Mouse (Mus musculus): ENCODE measurements around the gene Ermp1. TPM values are rescaled to one million over a fixed set of nuclear protein-coding genes. Genes with fewer than 3 reads are reported as not detected.

Ermp1 gene
- polyA plus RNA-seq, 1 experiment: 44.9 TPM

DNA sequence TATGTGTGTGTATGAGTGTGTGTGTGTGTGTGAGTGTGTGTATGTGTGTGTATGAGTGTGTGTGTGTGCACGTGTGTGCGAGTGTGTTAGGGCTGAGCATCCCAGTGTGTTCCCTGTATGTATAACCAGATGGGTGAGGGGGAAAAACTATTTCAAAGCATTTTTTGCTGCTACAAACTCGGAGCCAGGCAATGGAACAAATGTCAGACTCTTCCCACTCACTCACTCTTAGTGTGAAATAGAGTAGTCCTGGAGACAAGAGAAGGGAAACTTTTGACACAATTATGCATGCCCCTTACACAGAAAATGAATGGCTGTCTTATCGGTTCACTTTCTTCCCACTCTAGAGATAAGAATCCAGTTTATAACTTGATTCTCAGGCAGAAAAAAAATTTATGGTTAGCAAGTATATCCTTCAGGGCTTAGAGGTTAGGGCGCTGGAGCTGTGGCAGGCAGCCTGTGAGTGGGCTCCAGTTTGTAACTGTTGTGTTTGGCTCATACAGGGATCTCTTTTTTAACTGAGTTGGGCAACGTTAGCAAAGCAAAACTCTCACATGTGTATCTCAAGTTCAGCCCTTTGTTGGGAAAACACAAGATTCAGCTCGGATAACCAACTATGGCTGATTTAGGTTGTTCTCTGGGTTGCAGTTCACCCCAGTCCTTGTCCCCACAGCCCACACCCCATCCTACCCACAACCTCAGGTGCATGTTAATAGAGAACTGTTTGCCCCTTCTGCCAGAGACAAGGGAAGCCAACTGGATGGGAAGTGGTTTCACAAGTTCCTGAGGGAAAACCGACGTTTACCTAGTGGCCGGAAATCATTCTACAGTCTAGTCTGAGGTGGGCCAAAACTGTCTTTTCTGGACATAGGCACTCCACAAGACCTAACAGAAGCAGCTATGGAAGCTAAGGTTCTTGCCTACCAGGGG lies 12.9 kb upstream of the Ermp1 start:
- TF ChIP-seq CTCF (IDR thresholded peaks at IDR 0.05; ENCODE audit: borderline replicate concordance, insufficient read depth, low read depth, low read length) (no peak), POLR2A (IDR thresholded peaks at IDR 0.05; ENCODE audit: borderline replicate concordance, insufficient read depth, low read length) (no peak)
- Histone ChIP-seq H3K4me1 (ENCODE audit: control insufficient read depth, insufficient read depth, low read length) (no peaks in the 10 kb centered on the region), H3K4me3 (replicated peaks; ENCODE audit: insufficient read depth, low read depth, low read length) (no peak overlapping the region), H3K27me3 (ENCODE audit: control insufficient read depth, insufficient read depth, low read length) (no peaks in the 10 kb centered on the region), H3K27ac (ENCODE audit: insufficient read depth, low read length) (no peak overlapping the region)
- DNase-seq: no peak
- WGBS: 82% methylated on average over 10 of the region's 10 CpGs

DNA sequence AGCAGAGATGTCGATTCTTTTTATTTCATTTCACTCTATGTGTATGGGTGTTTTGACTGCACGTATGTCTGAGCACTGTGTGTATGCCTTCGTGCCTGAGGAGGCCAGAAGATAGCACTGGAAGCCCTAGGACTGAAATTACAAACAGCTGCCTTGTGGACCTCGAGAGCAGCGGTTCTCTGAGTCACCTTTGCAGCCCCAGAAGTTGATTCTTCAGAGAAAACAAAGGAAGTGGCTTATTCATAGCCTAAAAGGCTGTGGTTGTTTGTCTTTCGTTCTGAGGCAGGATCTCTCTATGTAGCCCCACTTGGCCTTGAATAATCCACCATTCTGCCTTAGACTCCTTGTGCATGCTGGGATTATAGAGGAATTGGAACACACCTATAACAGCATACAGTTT lies 11.5 kb upstream of the Ermp1 start:
- WGBS: 71% methylated on average over 6 of the region's 6 CpGs
- DNase-seq: no peak

GRCm38 (mm10) chr19:29658836-29659235 lies 10.6 kb upstream of the Ermp1 start:
- 68% methylated on average over 4 of the region's 4 CpGs for WGBS
- H3K4me1 ChIP-seq (ENCODE audit: control insufficient read depth, insufficient read depth, low read length): no peaks in the 10 kb centered on the region
- H3K27ac ChIP-seq (ENCODE audit: insufficient read depth, low read length): no peak overlapping the region
- H3K27me3 ChIP-seq (ENCODE audit: control insufficient read depth, insufficient read depth, low read length): no peaks in the 10 kb centered on the region
- no peak overlapping the region for H3K4me3 ChIP-seq (replicated peaks; ENCODE audit: insufficient read depth, low read depth, low read length)
- DNase-seq: no peak
- TF ChIP-seq POLR2A (IDR thresholded peaks at IDR 0.05; ENCODE audit: borderline replicate concordance, insufficient read depth, low read length) (no peak), CTCF (IDR thresholded peaks at IDR 0.05; ENCODE audit: borderline replicate concordance, insufficient read depth, low read depth, low read length) (no peak)

More for the DNA sequence above, 11.5 kb upstream of the Ermp1 start:
- Histone ChIP-seq H3K4me1 (ENCODE audit: control insufficient read depth, insufficient read depth, low read length) (no peaks in the 10 kb centered on the region), H3K27me3 (ENCODE audit: control insufficient read depth, insufficient read depth, low read length) (no peaks in the 10 kb centered on the region), H3K27ac (ENCODE audit: insufficient read depth, low read length) (no peak overlapping the region), H3K4me3 (replicated peaks; ENCODE audit: insufficient read depth, low read depth, low read length) (no peak overlapping the region)
- TF ChIP-seq CTCF (IDR thresholded peaks at IDR 0.05; ENCODE audit: borderline replicate concordance, insufficient read depth, low read depth, low read length): no peak
- no peak for TF ChIP-seq POLR2A (IDR thresholded peaks at IDR 0.05; ENCODE audit: borderline replicate concordance, insufficient read depth, low read length)

GRCm38 (mm10) chr19:29657558-29657957 lies 9.3 kb upstream of the Ermp1 start:
- Histone ChIP-seq H3K4me3 (replicated peaks; ENCODE audit: insufficient read depth, low read depth, low read length) (no peak overlapping the region), H3K27ac (ENCODE audit: insufficient read depth, low read length) (no peak overlapping the region), H3K27me3 (ENCODE audit: control insufficient read depth, insufficient read depth, low read length) (no peaks in the 10 kb centered on the region), H3K4me1 (ENCODE audit: control insufficient read depth, insufficient read depth, low read length) (no peaks in the 10 kb centered on the region)
- no peak for DNase-seq
- WGBS: 91% methylated on average over 2 of the region's 2 CpGs
- TF ChIP-seq CTCF (IDR thresholded peaks at IDR 0.05; ENCODE audit: borderline replicate concordance, insufficient read depth, low read depth, low read length): no peak
- no peak for TF ChIP-seq POLR2A (IDR thresholded peaks at IDR 0.05; ENCODE audit: borderline replicate concordance, insufficient read depth, low read length)

DNA sequence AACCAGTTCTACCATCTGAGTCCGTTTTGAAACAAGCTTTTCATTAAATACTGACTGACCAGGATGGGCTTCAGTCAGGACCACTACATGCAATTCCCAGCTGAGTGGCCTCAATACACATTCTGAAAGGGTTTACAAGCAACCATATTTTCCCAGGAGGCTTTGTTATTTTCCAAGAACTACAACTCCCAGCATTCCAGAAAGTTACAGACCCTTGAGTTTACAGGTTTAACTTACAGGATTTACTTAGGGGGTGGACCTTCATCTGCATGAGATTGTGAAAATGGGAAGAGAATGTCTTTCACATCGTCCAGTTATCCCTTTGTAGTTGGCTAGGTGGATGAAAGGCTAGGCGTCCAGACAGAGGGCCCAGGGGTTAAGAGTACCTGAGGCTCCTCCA lies 8.8 kb upstream of the Ermp1 start:
- H3K4me1 ChIP-seq (ENCODE audit: control insufficient read depth, insufficient read depth, low read length): no peaks in the 10 kb centered on the region
- H3K27ac ChIP-seq (ENCODE audit: insufficient read depth, low read length): no peak overlapping the region
- H3K4me3 ChIP-seq (replicated peaks; ENCODE audit: insufficient read depth, low read depth, low read length): no peak overlapping the region
- no peaks in the 10 kb centered on the region for H3K27me3 ChIP-seq (ENCODE audit: control insufficient read depth, insufficient read depth, low read length)
- DNase-seq: no peak
- 66% methylated on average over 3 of the region's 3 CpGs for WGBS
- TF ChIP-seq POLR2A (IDR thresholded peaks at IDR 0.05; ENCODE audit: borderline replicate concordance, insufficient read depth, low read length) (no peak), CTCF (IDR thresholded peaks at IDR 0.05; ENCODE audit: borderline replicate concordance, insufficient read depth, low read depth, low read length) (no peak)

DNA sequence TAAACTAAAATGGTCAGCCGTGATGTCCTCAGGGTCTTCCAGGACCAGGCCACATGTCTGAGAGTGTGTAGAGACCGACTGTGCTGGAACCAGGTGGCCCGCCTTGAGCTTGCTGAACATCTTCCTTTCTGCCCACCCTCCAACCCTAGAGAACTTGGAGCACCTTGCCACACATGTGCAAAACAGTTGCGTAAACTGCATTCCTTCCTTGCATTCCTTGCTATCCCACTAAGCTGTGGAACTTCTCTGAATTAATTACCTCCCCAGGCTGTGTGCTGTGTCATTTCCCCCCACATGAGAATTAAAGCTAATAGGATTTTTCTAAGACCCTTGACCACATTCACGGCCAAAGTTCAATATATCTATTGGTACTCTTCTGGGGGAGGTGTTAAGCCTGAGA lies 8.4 kb upstream of the Ermp1 start:
- Histone ChIP-seq H3K27ac (ENCODE audit: insufficient read depth, low read length) (no peak overlapping the region), H3K4me1 (ENCODE audit: control insufficient read depth, insufficient read depth, low read length) (no peaks in the 10 kb centered on the region), H3K4me3 (replicated peaks; ENCODE audit: insufficient read depth, low read depth, low read length) (no peak overlapping the region), H3K27me3 (ENCODE audit: control insufficient read depth, insufficient read depth, low read length) (no peaks in the 10 kb centered on the region)
- no peak for TF ChIP-seq POLR2A (IDR thresholded peaks at IDR 0.05; ENCODE audit: borderline replicate concordance, insufficient read depth, low read length)
- no peak for DNase-seq
- 88% methylated on average over 5 of the region's 5 CpGs for WGBS

DNA sequence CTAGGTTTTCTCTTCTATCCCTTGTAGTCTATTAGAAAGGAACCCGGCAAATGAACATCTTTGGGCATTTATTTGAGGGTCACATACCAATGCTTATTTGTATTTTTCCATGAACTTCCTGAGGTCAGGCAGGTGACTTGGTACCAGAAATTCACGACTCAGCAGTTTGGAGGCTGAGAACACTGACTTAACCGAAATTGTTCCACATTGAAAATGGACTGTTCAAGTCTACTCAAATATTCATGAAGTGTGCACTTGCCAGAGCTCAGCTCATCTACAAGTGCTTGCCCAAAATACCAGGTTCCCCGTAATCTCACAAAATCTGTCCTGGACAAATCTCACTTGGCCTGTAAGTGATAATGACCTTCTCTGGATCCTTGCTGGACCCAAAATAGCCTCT lies 7.8 kb upstream of the Ermp1 start:
- Histone ChIP-seq H3K4me3 (replicated peaks; ENCODE audit: insufficient read depth, low read depth, low read length) (no peak overlapping the region), H3K27me3 (ENCODE audit: control insufficient read depth, insufficient read depth, low read length) (no peaks in the 10 kb centered on the region), H3K4me1 (ENCODE audit: control insufficient read depth, insufficient read depth, low read length) (no peaks in the 10 kb centered on the region), H3K27ac (ENCODE audit: insufficient read depth, low read length) (no peak overlapping the region)
- no peak for DNase-seq
- TF ChIP-seq CTCF (IDR thresholded peaks at IDR 0.05; ENCODE audit: borderline replicate concordance, insufficient read depth, low read depth, low read length) (no peak), POLR2A (IDR thresholded peaks at IDR 0.05; ENCODE audit: borderline replicate concordance, insufficient read depth, low read length) (no peak)
- WGBS: 78% methylated on average over 4 of the region's 4 CpGs

DNA sequence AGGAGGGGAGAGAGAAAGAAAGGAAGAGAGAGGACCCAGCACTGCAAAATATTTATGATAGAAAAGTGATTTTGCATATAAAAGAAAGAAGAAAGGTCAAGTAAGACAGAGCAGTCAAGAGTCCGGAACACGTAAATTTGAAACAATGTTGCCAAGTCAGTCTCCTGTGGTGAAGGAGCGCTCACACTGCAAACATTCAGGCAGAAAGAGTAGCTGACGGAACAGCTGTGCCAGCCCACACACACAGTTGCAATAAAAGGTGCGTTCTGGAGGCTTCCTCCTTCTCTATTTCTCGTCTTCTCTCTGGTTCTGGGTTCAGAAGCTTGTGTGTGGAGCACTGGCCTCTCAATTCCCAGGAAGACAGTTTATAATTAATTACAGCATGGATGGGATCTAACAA lies 6.9 kb upstream of the Ermp1 start:
- H3K4me3 ChIP-seq (replicated peaks; ENCODE audit: insufficient read depth, low read depth, low read length): no peak overlapping the region
- WGBS: 23% methylated on average over 6 of the region's 6 CpGs
- no peak for DNase-seq
- no peak for TF ChIP-seq POLR2A (IDR thresholded peaks at IDR 0.05; ENCODE audit: borderline replicate concordance, insufficient read depth, low read length)
- TF ChIP-seq CTCF (IDR thresholded peaks at IDR 0.05; ENCODE audit: borderline replicate concordance, insufficient read depth, low read depth, low read length): no peak
- H3K27ac ChIP-seq (ENCODE audit: insufficient read depth, low read length): no peak overlapping the region
- no peaks in the 10 kb centered on the region for H3K4me1 ChIP-seq (ENCODE audit: control insufficient read depth, insufficient read depth, low read length)
- H3K27me3 ChIP-seq (ENCODE audit: control insufficient read depth, insufficient read depth, low read length): no peaks in the 10 kb centered on the region
